Mouse (Mus musculus) heart, embryonic 15.5 days (tissue): ENCODE data around the gene Ndufaf1. TPM values are rescaled to one million over a fixed set of nuclear protein-coding genes. Genes with fewer than 3 reads are reported as not detected.

Source experiments
- ATAC-seq: fragments of 200-750 bp; cut with Nextera tagmentation; replicated peaks from 2 replicates; pipeline ENCODE4 v1.8.0; 2017; ENCODE audit warnings: low read depth, moderate TSS enrichment; ENCODE audit not compliant: insufficient number of reproducible peaks, insufficient read depth, low FRiP score
- H3K27ac ChIP-seq: fragments of 300-500 bp; sonication (generic); 2 replicates; pipeline ENCODE4 v1.5.1; 2015; ENCODE audit warnings: mild to moderate bottlenecking, inconsistent platforms
- H3K27me3 ChIP-seq: fragments of 300-500 bp; sonication (generic); 2 replicates; pipeline ENCODE4 v1.6.1; 2015; ENCODE audit warnings: inconsistent platforms
- H3K36me3 ChIP-seq: fragments of 300-500 bp; sonication (generic); 2 replicates; pipeline ENCODE4 v1.6.1; 2015; ENCODE audit warnings: mild to moderate bottlenecking, inconsistent platforms
- H3K4me1 ChIP-seq: fragments of 300-500 bp; sonication (generic); replicated peaks from 2 replicates; pipeline ENCODE4 v1.6.1; 2015; ENCODE audit warnings: inconsistent platforms
- H3K4me2 ChIP-seq: fragments of 300-500 bp; sonication (generic); 2 replicates; pipeline ENCODE4 v1.6.1; 2015; ENCODE audit warnings: inconsistent platforms, mild to moderate bottlenecking, moderate library complexity
- H3K4me3 ChIP-seq: fragments of 300-500 bp; sonication (generic); 2 replicates; pipeline ENCODE4 v1.5.1; 2015; ENCODE audit warnings: mild to moderate bottlenecking, inconsistent platforms
- H3K9ac ChIP-seq: fragments of 300-500 bp; sonication (generic); 2 replicates; pipeline ENCODE4 v1.6.1; 2015; ENCODE audit warnings: mild to moderate bottlenecking, inconsistent platforms
- H3K9me3 ChIP-seq: fragments of 300-500 bp; sonication (generic); replicated peaks from 2 replicates; pipeline ENCODE4 v1.6.1; 2016; ENCODE audit warnings: inconsistent platforms
- WGBS: fragments of 180-500 bp; shearing (Covaris S2); methylation state at CpG from one replicate; pipeline ENCODE4 v1.1.7; 2015; ENCODE audit warnings: mixed read lengths; 5-methylcytosine and 5-hydroxymethylcytosine counted together
- polyA plus RNA-seq: library from polyadenylated mRNA; unstranded; fragments of >200 nt; fragmentation: Nextera tagmentation; extraction: Ambion mirVana; gene quantifications from 2 replicates; pipeline ENCODE4 v1.2.1, GENCODE M21; 2015

Ndufaf1 gene
- polyA plus RNA-seq, 1 experiment from 2014 or later: 58.6 TPM

DNA sequence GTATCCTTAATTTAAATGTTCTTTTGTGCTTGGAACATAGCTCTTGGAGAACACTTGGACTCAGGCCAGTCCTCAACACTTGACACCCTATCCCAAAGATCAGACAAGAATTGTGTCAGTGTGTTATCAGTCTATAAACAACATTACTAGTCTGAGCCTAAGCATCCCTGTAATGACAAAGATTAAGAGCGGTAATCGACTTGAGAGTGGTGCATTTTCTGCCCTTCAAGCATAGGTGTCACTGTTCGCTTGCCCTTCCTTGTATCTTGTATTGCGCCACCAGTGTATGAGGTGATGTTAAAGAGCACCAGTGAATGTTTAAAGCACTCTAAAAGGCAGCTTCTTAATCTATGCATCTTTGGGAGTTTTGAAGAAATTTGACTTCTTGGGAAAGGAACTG lies 55.6 kb downstream of the Ndufaf1 start:
- H3K36me3 ChIP-seq: peaks cover 65% of the 10 kb centered on the region
- WGBS: 77% methylated on average over 4 of the region's 4 CpGs
- no peak overlapping the region for H3K4me3 ChIP-seq
- no peak overlapping the region for H3K4me2 ChIP-seq
- no peaks in the 10 kb centered on the region for H3K27me3 ChIP-seq
- no peak overlapping the region for H3K27ac ChIP-seq
- no peaks in the 10 kb centered on the region for H3K9me3 ChIP-seq
- ATAC-seq: no peak
- no peak overlapping the region for H3K9ac ChIP-seq
- H3K4me1 ChIP-seq: peaks cover 15% of the 10 kb centered on the region

Other genes starting within 250 kb of the Ndufaf1 start
- gene Ino80, start 185.1 kb downstream of the Ndufaf1 start, polyA plus RNA-seq: 2.5 and 2.7 TPM in 2 replicates
- gene Exd1, start 115.2 kb downstream of the Ndufaf1 start, polyA plus RNA-seq: 0.21 and 0.27 TPM in 2 replicates
- 47.2 and 50.3 TPM in 2 replicates for gene Chp1, start 115.1 kb downstream of the Ndufaf1 start, polyA plus RNA-seq
- gene Nusap1, start 44.5 kb downstream of the Ndufaf1 start, polyA plus RNA-seq: 43.1 and 45.1 TPM in 2 replicates
- 16.4 and 17.0 TPM in 2 replicates for gene Oip5, start 44.4 kb downstream of the Ndufaf1 start, polyA plus RNA-seq
- 22.0 and 24.4 TPM in 2 replicates for gene Rtf1, start 12.2 kb upstream of the Ndufaf1 start, polyA plus RNA-seq
- gene Itpka, start 79.5 kb upstream of the Ndufaf1 start, polyA plus RNA-seq: 2.0 and 2.4 TPM in 2 replicates
- 0.10 and 0.22 TPM in 2 replicates for gene Ltk, start 97.6 kb upstream of the Ndufaf1 start, polyA plus RNA-seq
- gene Rpap1, start 124.7 kb upstream of the Ndufaf1 start, polyA plus RNA-seq: 15.4 and 20.6 TPM in 2 replicates
- gene Tyro3, start 134.9 kb upstream of the Ndufaf1 start, polyA plus RNA-seq: 6.2 and 8.5 TPM in 2 replicates
- gene Mga, start 234.4 kb upstream of the Ndufaf1 start, polyA plus RNA-seq: 19.3 and 22.0 TPM in 2 replicates